Mouse (Mus musculus): Measurements from ENCODE around the gene Pon1. TPM values are rescaled to one million over a fixed set of nuclear protein-coding genes. Genes with fewer than 3 reads are reported as not detected.

The Pon1 gene
- polyA plus RNA-seq, 1 experiment from 2014 or later, result not detected

DNA sequence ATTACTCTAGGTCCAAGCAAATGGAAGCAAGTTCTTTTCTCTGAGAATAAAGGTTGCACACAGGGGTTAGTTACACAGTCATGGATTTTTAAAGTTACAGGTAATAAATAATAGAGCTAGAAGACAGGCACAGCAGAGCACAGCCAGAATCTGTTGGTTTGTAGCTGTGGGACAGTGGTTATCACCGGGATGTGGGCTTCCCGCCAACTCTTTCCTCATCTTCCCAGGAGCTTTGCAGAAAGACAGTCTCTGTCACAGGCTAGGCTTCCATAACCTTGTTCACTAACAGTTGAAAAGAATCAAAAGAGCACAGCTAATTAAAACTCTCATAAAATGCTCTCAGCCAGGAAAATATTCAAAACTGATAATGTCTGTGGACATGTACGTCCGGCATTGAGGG, 42.6 kb downstream of the Pon1 start:
- Histone ChIP-seq H3K27me3 (ENCODE audit: control insufficient read depth, insufficient read depth, low read length) (no peaks in the 10 kb centered on the region), H3K9me3 (ENCODE audit: control insufficient read depth, low read length) (no peaks in the 10 kb centered on the region), H3K9ac (ENCODE audit: low read length) (no peak overlapping the region), H3K4me3 (ENCODE audit: control insufficient read depth in 1 of 2, insufficient read depth in 1 of 2, low read depth in 1 of 2, low read length in 2 of 2) (no peak overlapping the region), H3K36me3 (ENCODE audit: control insufficient read depth, insufficient read depth, low read length) (peaks cover 11% of the 10 kb centered on the region; the same call in 1 of the 2 replicates), H3K4me2 (ENCODE audit: low read length) (no peak overlapping the region), H3K27ac (replicated peaks in 1 of 2; ENCODE audit: control insufficient read depth in 1 of 2, insufficient read depth in 1 of 2, low read depth in 2 of 2, low read length in 2 of 2) (peak overlapping the region in 1 of 2 experiments; percentile 53; a peak in 2 of 4 replicates), H3K4me1 (ENCODE audit: control insufficient read depth in 2 of 2, insufficient read depth in 2 of 2, low read length in 2 of 2) (peaks cover 16 to 32% of the 10 kb centered on the region in 2 experiments)
- 52% methylated on average over 4 of the region's 4 CpGs for WGBS
- no peak for ATAC-seq (ENCODE audit: insufficient number of reproducible peaks, insufficient read depth, low FRiP score, low read depth)

DNA sequence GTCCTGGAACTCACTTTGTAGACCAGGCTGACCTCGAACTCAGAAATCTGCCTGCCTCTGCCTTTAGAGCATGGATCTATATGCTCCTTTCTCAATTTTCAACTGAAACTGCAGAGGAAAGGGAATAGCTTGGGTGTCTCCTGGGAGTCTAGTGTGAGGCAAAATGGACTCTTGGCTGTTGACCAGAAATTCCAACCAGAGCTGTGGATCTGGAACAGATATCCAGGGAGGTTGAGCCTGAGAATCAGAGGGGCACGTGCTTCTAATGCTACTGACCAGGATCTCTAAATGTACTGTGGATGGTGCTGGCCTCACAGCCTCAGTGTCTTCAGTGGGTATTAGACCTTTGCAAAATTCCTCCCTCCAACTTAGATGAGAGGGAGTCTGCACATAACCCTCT, 43.8 kb downstream of the Pon1 start:
- WGBS, result 51% methylated on average over 2 of the region's 2 CpGs
- no peak for ATAC-seq (ENCODE audit: insufficient number of reproducible peaks, insufficient read depth, low FRiP score, low read depth)
- Histone ChIP-seq H3K27ac (replicated peaks in 1 of 2; ENCODE audit: control insufficient read depth in 1 of 2, insufficient read depth in 1 of 2, low read depth in 2 of 2, low read length in 2 of 2) (no peak overlapping the region), H3K4me1 (ENCODE audit: control insufficient read depth in 2 of 2, insufficient read depth in 2 of 2, low read length in 2 of 2) (peaks cover 15 to 28% of the 10 kb centered on the region in 2 experiments), H3K4me3 (ENCODE audit: control insufficient read depth in 1 of 2, insufficient read depth in 1 of 2, low read depth in 1 of 2, low read length in 2 of 2) (no peak overlapping the region), H3K27me3 (ENCODE audit: control insufficient read depth, insufficient read depth, low read length) (no peaks in the 10 kb centered on the region), H3K36me3 (ENCODE audit: control insufficient read depth, insufficient read depth, low read length) (peaks cover 11% of the 10 kb centered on the region; the same call in 1 of the 2 replicates), H3K4me2 (ENCODE audit: low read length) (no peak overlapping the region), H3K9ac (ENCODE audit: low read length) (no peak overlapping the region), H3K9me3 (ENCODE audit: control insufficient read depth, low read length) (no peaks in the 10 kb centered on the region)

DNA sequence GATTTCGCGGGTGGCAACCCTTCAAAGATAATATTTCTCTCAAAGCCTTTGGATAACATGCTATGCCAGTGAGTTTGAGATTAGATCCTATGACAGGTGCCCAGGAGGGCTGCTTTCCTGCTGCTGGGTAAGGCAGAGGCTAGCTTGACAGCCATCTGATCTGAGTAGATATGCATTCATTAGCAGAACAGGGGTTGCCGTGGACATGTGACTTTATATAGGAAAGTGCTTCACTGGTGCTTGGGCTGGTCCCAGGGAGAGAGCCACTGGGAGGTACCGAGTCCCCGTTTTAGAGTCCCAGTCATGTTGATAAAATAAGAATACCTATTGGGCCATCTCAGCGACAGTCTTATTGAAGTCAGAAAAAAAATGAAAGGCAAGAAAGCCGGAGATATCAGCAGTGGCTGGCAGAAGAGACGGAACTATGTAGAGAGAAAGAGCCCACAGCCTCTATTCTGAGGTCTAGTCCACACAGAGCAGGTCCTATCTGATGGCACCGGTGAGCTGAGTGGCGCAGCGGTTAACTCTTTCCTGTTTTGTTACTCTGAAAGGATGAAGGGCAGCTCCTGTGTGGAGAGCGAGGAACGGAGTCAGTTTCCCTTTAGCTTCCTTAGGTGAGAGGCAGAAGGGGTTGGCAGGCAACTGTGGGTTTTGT, 46.1 kb downstream of the Pon1 start:
- Histone ChIP-seq H3K27me3 (ENCODE audit: control insufficient read depth, insufficient read depth, low read length) (no peaks in the 10 kb centered on the region), H3K36me3 (ENCODE audit: control insufficient read depth, insufficient read depth, low read length) (no peaks in the 10 kb centered on the region), H3K9me3 (ENCODE audit: control insufficient read depth, low read length) (no peaks in the 10 kb centered on the region), H3K27ac (replicated peaks in 1 of 2; ENCODE audit: control insufficient read depth in 1 of 2, insufficient read depth in 1 of 2, low read depth in 2 of 2, low read length in 2 of 2) (no peak overlapping the region), H3K4me3 (ENCODE audit: control insufficient read depth in 1 of 2, insufficient read depth in 1 of 2, low read depth in 1 of 2, low read length in 2 of 2) (no peak overlapping the region), H3K9ac (ENCODE audit: low read length) (no peak overlapping the region), H3K4me2 (ENCODE audit: low read length) (no peak overlapping the region), H3K4me1 (ENCODE audit: control insufficient read depth in 2 of 2, insufficient read depth in 2 of 2, low read length in 2 of 2) (peaks cover 15 to 26% of the 10 kb centered on the region in 2 experiments)
- WGBS, result 50% methylated on average over 13 of the region's 13 CpGs
- ATAC-seq (ENCODE audit: insufficient number of reproducible peaks, insufficient read depth, low FRiP score, low read depth), result no peak

DNA sequence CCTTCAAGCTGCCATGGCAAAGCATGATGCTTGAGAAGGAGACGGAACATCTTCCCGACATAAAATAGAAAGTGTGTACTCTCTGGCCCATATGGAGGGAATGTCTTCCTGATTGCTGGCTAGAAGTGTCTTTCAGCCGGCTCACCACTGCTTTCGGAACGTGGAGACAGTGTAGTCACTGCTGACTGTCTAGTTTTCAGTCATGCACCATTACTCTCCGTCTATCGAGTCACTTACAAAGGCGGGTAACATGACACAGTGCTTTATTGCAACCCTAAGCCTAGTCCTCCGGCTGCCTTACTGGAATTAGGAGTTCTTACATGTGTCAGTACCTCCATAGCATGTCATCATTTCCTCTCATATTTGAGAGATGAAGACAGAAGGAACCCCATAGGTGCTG, 54.1 kb downstream of the Pon1 start:
- ATAC-seq (ENCODE audit: insufficient number of reproducible peaks, insufficient read depth, low FRiP score, low read depth), result no peak
- H3K4me3 ChIP-seq (ENCODE audit: control insufficient read depth in 1 of 2, insufficient read depth in 1 of 2, low read depth in 1 of 2, low read length in 2 of 2), result no peak overlapping the region
- H3K27me3 ChIP-seq (ENCODE audit: control insufficient read depth, insufficient read depth, low read length), result no peaks in the 10 kb centered on the region
- peaks cover 6% of the 10 kb centered on the region; the same call in 1 of the 2 replicates for H3K36me3 ChIP-seq (ENCODE audit: control insufficient read depth, insufficient read depth, low read length)
- no peaks in the 10 kb centered on the region for H3K4me1 ChIP-seq (ENCODE audit: control insufficient read depth in 2 of 2, insufficient read depth in 2 of 2, low read length in 2 of 2)
- no peak overlapping the region for H3K27ac ChIP-seq (replicated peaks in 1 of 2; ENCODE audit: control insufficient read depth in 1 of 2, insufficient read depth in 1 of 2, low read depth in 2 of 2, low read length in 2 of 2)
- WGBS, result 87% methylated on average over 9 of the region's 9 CpGs
- H3K9me3 ChIP-seq (ENCODE audit: control insufficient read depth, low read length), result no peaks in the 10 kb centered on the region
- no peak overlapping the region for H3K9ac ChIP-seq (ENCODE audit: low read length)
- H3K4me2 ChIP-seq (ENCODE audit: low read length), result no peak overlapping the region

DNA sequence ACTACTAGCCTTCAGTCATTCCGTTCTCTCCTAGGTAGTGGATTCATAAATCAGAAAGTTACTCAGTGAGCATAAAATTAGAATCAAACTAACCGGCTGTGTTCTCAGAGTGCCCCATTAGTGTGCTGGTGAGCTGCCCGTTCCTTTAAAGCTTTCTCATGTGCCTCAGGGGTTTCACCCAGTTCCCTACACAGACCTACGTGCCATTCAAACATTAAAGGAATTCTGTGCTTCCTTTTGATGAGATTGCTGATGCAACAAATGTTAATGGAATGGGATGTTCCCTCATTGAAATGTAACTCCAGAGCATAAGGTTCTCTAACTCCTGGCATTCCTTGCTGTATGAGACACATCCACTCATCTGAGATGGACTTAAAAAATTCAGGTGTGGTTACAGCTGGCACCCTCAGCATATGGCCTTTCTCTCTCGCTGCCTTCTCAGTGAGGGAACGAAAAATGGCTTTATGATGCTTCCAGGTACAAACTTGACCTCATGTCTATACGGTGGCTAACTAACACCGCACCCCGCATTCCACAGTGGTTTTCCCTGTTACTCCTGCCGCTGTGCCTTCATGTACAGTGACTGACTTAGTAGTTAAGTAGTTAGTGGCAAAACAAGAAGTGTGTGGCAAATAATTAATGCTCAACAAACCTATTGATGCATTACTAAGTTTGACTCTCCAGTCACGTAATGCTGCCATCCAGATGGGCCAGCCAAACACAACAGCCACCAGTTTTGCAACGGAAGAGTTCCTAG, 54.7 kb downstream of the Pon1 start:
- WGBS, result 90% methylated on average over 12 of the region's 12 CpGs
- Histone ChIP-seq H3K27me3 (ENCODE audit: control insufficient read depth, insufficient read depth, low read length) (no peaks in the 10 kb centered on the region), H3K9me3 (ENCODE audit: control insufficient read depth, low read length) (no peaks in the 10 kb centered on the region), H3K4me1 (ENCODE audit: control insufficient read depth in 2 of 2, insufficient read depth in 2 of 2, low read length in 2 of 2) (no peaks in the 10 kb centered on the region), H3K4me2 (ENCODE audit: low read length) (no peak overlapping the region), H3K4me3 (ENCODE audit: control insufficient read depth in 1 of 2, insufficient read depth in 1 of 2, low read depth in 1 of 2, low read length in 2 of 2) (no peak overlapping the region), H3K9ac (ENCODE audit: low read length) (no peak overlapping the region), H3K27ac (replicated peaks in 1 of 2; ENCODE audit: control insufficient read depth in 1 of 2, insufficient read depth in 1 of 2, low read depth in 2 of 2, low read length in 2 of 2) (no peak overlapping the region), H3K36me3 (ENCODE audit: control insufficient read depth, insufficient read depth, low read length) (peaks cover 12% of the 10 kb centered on the region; the same call in 1 of the 2 replicates)
- ATAC-seq (ENCODE audit: insufficient number of reproducible peaks, insufficient read depth, low FRiP score, low read depth), result no peak

DNA sequence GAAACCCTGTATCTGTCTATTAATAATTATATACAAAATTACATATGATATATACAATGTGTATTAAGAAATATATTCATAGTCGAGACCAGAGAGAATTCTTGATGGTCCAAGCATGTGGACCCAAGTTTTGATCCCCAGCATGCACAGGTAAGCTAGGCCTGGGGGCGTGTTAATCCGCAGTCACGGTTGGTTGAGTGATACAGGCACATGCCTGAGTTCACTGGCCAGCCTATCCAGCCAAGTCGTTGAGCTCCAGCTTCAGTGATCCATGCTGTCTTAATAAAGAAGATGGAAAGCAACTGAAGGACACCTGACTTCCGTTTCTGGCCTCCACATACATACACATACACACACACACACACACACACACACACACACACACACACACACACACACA, 57.7 kb downstream of the Pon1 start:
- ATAC-seq (ENCODE audit: insufficient number of reproducible peaks, insufficient read depth, low FRiP score, low read depth), result no peak
- Histone ChIP-seq H3K27ac (replicated peaks in 1 of 2; ENCODE audit: control insufficient read depth in 1 of 2, insufficient read depth in 1 of 2, low read depth in 2 of 2, low read length in 2 of 2) (no peak overlapping the region), H3K9ac (ENCODE audit: low read length) (no peak overlapping the region), H3K4me3 (ENCODE audit: control insufficient read depth in 1 of 2, insufficient read depth in 1 of 2, low read depth in 1 of 2, low read length in 2 of 2) (no peak overlapping the region), H3K4me2 (ENCODE audit: low read length) (no peak overlapping the region), H3K4me1 (ENCODE audit: control insufficient read depth in 2 of 2, insufficient read depth in 2 of 2, low read length in 2 of 2) (no peaks in the 10 kb centered on the region), H3K27me3 (ENCODE audit: control insufficient read depth, insufficient read depth, low read length) (no peaks in the 10 kb centered on the region), H3K36me3 (ENCODE audit: control insufficient read depth, insufficient read depth, low read length) (peaks cover 12% of the 10 kb centered on the region; the same call in 1 of the 2 replicates), H3K9me3 (ENCODE audit: control insufficient read depth, low read length) (no peaks in the 10 kb centered on the region)
- 86% methylated on average over 6 of the region's 6 CpGs for WGBS

DNA sequence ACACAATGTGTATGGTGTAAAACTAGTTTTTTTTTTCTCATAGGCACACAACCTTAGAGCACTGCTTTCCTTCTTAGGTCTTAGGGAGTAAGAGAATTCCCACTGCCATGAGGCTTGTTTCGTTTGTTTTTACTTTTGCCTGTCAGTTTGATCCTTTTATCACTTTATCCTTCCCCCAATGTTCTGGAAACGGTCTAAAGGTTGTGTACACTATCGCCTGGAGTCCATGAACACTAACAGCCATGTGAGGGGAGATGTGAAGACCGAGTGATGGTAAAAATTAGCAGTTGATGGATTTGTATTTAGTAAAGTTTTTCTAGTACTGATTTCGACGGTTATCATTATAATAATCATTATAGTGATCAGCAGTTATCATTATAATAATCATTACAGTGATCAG, 58.8 kb downstream of the Pon1 start:
- peaks cover 12% of the 10 kb centered on the region; the same call in 1 of the 2 replicates for H3K36me3 ChIP-seq (ENCODE audit: control insufficient read depth, insufficient read depth, low read length)
- no peaks in the 10 kb centered on the region for H3K4me1 ChIP-seq (ENCODE audit: control insufficient read depth in 2 of 2, insufficient read depth in 2 of 2, low read length in 2 of 2)
- no peak overlapping the region for H3K27ac ChIP-seq (replicated peaks in 1 of 2; ENCODE audit: control insufficient read depth in 1 of 2, insufficient read depth in 1 of 2, low read depth in 2 of 2, low read length in 2 of 2)
- H3K9me3 ChIP-seq (ENCODE audit: control insufficient read depth, low read length), result no peaks in the 10 kb centered on the region
- H3K4me3 ChIP-seq (ENCODE audit: control insufficient read depth in 1 of 2, insufficient read depth in 1 of 2, low read depth in 1 of 2, low read length in 2 of 2), result no peak overlapping the region
- H3K4me2 ChIP-seq (ENCODE audit: low read length), result no peak overlapping the region
- H3K27me3 ChIP-seq (ENCODE audit: control insufficient read depth, insufficient read depth, low read length), result no peaks in the 10 kb centered on the region
- no peak overlapping the region for H3K9ac ChIP-seq (ENCODE audit: low read length)
- WGBS, result 74% methylated on average over 6 of the region's 6 CpGs
- ATAC-seq (ENCODE audit: insufficient number of reproducible peaks, insufficient read depth, low FRiP score, low read depth), result no peak

Measured in heart, embryonic 14.5 days (tissue).